ENCODE assay signal across 22 mouse cellular contexts in the genomic region with DNA sequence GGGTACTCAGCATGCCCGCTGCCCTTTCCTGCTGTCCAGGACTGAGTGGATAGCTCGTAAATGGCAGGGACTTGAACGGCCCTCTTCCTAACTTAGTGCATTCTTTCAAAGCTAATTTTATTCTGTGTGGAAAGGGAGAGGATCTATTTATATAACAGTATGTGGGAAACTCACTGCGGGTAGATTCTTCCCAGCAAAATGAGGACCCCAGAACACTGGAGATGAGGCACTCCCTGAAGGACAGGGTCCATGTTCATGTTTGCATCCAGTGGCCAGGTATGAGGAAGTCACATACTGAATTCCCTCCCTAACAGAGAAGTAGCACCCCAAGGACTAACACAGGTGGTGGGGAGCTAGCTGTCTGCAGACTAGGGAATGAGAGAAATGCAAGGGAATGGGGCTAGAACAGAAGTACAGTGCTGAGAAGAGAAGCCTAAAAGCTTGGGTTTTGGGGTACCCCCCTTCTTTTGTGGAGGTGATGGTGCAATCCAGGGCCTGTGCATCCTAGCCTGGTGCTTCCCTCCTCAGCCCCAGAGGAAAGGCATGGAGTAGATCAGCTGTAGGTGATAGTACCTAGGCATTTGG. TPM values are rescaled to one million over a fixed set of nuclear protein-coding genes. Genes with fewer than 3 reads are reported as not detected.
DNase-seq lines count a peak whose midpoint lies in the region; ATAC-seq and TF ChIP-seq lines count a peak whose summit lies in the region.
"Had no signal": no experiment of that assay in that cellular context is flagged by ENCODE, and none has a peak within 500 bp of the region (broad histone marks: within the 10 kb centered on the region; RNA-seq: fewer than 3 reads in every experiment).

No protein-coding gene starts in this region.

- TF ChIP-seq CTCF in heart, postnatal 0 days (IDR thresholded peaks at IDR 0.05; ENCODE audit: low read depth) = no peak

- DNase-seq in frontal cortex, postnatal 10 days (ENCODE audit: low spot score in 2 of 2) = no peak
- no peak for DNase-seq in heart, adult 9 months (ENCODE audit: low spot score in 2 of 2)
- DNase-seq in left cerebral cortex, postnatal 25 days (ENCODE audit: low spot score in 2 of 2) = peak; percentile 34 to 65
- no peak for DNase-seq in left cerebral cortex, adult 18-20 months (ENCODE audit: low spot score in 2 of 2)
- DNase-seq in heart, postnatal 0 days (ENCODE audit: low spot score) = peak; percentile 46
- DNase-seq: adrenal gland, postnatal 14 days; cerebellum, postnatal 10 days; gastrocnemius, postnatal 14 days; kidney, adult 18-20 months; lung, embryonic 14.5 days; thymus, postnatal 14 days had no signal

- TF ChIP-seq EP300 in heart, postnatal 0 days (IDR thresholded peaks at IDR 0.05; ENCODE audit: low read depth) = 0 out of 2 replicates have a peak, but pooled peaks have one; percentile 28

- H3K4me3 ChIP-seq in heart, embryonic 13.5 days = peak overlapping the region; percentile 13; the same call in 1 of the 2 replicates
- H3K4me3 ChIP-seq in heart, postnatal 0 days (ENCODE audit: low read depth, low read length) = 0 out of 2 replicates have a peak overlapping the region, but pooled peaks have one; percentile 8
- H3K4me3 ChIP-seq: forebrain, embryonic 10.5 days; limb, embryonic 15.5 days; midbrain, embryonic 12.5 days; neural tube, embryonic 15.5 days had no signal

- H3K36me3 ChIP-seq in heart, embryonic 13.5 days = peaks cover 85% of the 10 kb centered on the region
- peaks cover 48% of the 10 kb centered on the region for H3K36me3 ChIP-seq in heart, postnatal 0 days (replicated peaks; ENCODE audit: control insufficient read depth, insufficient read depth, low read length)

- WGBS in heart, embryonic 13.5 days = 48% methylated on average over 4 of the region's 4 CpGs
- WGBS in heart, postnatal 0 days = 44% methylated on average over 4 of the region's 4 CpGs

- H3K9ac ChIP-seq in heart, embryonic 13.5 days = peak overlapping the region; percentile 72
- H3K9ac ChIP-seq in heart, postnatal 0 days (replicated peaks; ENCODE audit: low read depth, low read length) = no peak overlapping the region; the same call in 1 of the 2 replicates
- H3K9ac ChIP-seq: hindbrain, embryonic 14.5 days; limb, embryonic 15.5 days; liver, embryonic 14.5 days; lung, embryonic 14.5 days; midbrain, embryonic 12.5 days; neural tube, embryonic 15.5 days had no signal

- no peaks in the 10 kb centered on the region for H3K27me3 ChIP-seq in heart, embryonic 13.5 days (replicated peaks)
- H3K27me3 ChIP-seq in heart, postnatal 0 days (ENCODE audit: control insufficient read depth, insufficient read depth, low read length) = no peaks in the 10 kb centered on the region
- H3K27me3 ChIP-seq: limb, embryonic 15.5 days; midbrain, embryonic 12.5 days; neural tube, embryonic 15.5 days had no signal

- peak overlapping the region; percentile 95 for H3K27ac ChIP-seq in heart, embryonic 13.5 days (replicated peaks)
- H3K27ac ChIP-seq in heart, postnatal 0 days (ENCODE audit: low read depth) = peak overlapping the region; percentile 88
- H3K27ac ChIP-seq: forebrain, embryonic 10.5 days; hindbrain, embryonic 14.5 days; kidney, postnatal 0 days; limb, embryonic 15.5 days; liver, embryonic 14.5 days; midbrain, embryonic 12.5 days; neural tube, embryonic 15.5 days had no signal

- intact Hi-C loops in left cerebral cortex, postnatal 25 days (cut with DNase I) = no loop called here

- peaks cover 62% of the 10 kb centered on the region for H3K4me1 ChIP-seq in heart, embryonic 13.5 days
- H3K4me1 ChIP-seq in heart, postnatal 0 days (ENCODE audit: control insufficient read depth, insufficient read depth) = peaks cover 41% of the 10 kb centered on the region
- H3K4me1 ChIP-seq: forebrain, embryonic 10.5 days; midbrain, embryonic 12.5 days; neural tube, embryonic 15.5 days had no signal

- ATAC-seq in frontal cortex, adult (ENCODE audit: low TSS enrichment) = peak; percentile 51
- ATAC-seq in heart, embryonic 13.5 days (ENCODE audit: extremely low read depth, insufficient number of reproducible peaks, low FRiP score, low TSS enrichment) = no peak
- no peak for ATAC-seq in heart, postnatal 0 days (ENCODE audit: insufficient read depth, low read depth)
- ATAC-seq: CD4-positive, CD25-positive, alpha-beta regulatory T cell, adult 4 months; inflammation-experienced regulatory T-cells, adult 6 months had no signal

- H3K9me3 ChIP-seq in heart, embryonic 13.5 days = no peaks in the 10 kb centered on the region
- no peaks in the 10 kb centered on the region for H3K9me3 ChIP-seq in heart, postnatal 0 days (replicated peaks; ENCODE audit: control insufficient read depth, low read length)
- H3K9me3 ChIP-seq: forebrain, embryonic 10.5 days; limb, embryonic 15.5 days; midbrain, embryonic 12.5 days; neural tube, embryonic 15.5 days had no signal

- peak overlapping the region; percentile 55 for H3K4me2 ChIP-seq in heart, embryonic 13.5 days
- H3K4me2 ChIP-seq in heart, postnatal 0 days (ENCODE audit: low read depth, low read length) = peak overlapping the region; percentile 34
- H3K4me2 ChIP-seq: hindbrain, embryonic 14.5 days; limb, embryonic 15.5 days; lung, embryonic 14.5 days; midbrain, embryonic 12.5 days; neural tube, embryonic 15.5 days had no signal

RNA-seq across cellular contexts. Expression of gene Atf1, which starts 25.1 kb away (rescaled TPM):
- polyA plus RNA-seq in heart, embryonic 13.5 days (2015; fragmentation: Nextera tagmentation; extraction: Ambion mirVana) = 30.3 and 34.4 TPM in 2 replicates
- 10 to 100 TPM; 19.2 to 21.4 TPM for total RNA-seq in left cerebral cortex, postnatal 25 days (2021)
- total RNA-seq in left cerebral cortex, adult 18-20 months (2021) = 10 to 100 TPM; 20.8 to 25.4 TPM
- 12.1 and 51.4 TPM in 2 replicates for total RNA-seq in heart, postnatal 0 days (2014; rRNA removed; ENCODE audit: low replicate concordance)
- polyA plus RNA-seq in heart, postnatal 0 days (2015; fragmentation: Nextera tagmentation; extraction: Ambion mirVana) = 33.1 and 33.9 TPM in 2 replicates

Comparison
In these comparisons a context has a peak if more than half of its experiments do, and no peak if none do; other contexts are left out.
1. DNase-seq: peak in left cerebral cortex, postnatal 25 days (2 of 2) and heart, postnatal 0 days (single experiment); none in frontal cortex, postnatal 10 days (0 of 2), heart, adult 9 months (0 of 2) and left cerebral cortex, adult 18-20 months (0 of 2).